Mouse (Mus musculus): ENCODE results near the gene Npepps.
"Not testable (repeated sequence)": the region's sequence is repeated elsewhere in the genome, so short reads cannot be mapped to it uniquely, and the experiment has no call there.

GRCm38 (mm10) chr11:97321894-97322600, 41.6 kb upstream of the Npepps start:
- TF ChIP-seq POLR2A (IDR thresholded peaks at IDR 0.05; ENCODE audit: borderline replicate concordance, control insufficient read depth, low read depth, low read length); CTCF (IDR thresholded peaks at IDR 0.05; ENCODE audit: control insufficient read depth, insufficient read depth, low read length): not testable (repeated sequence)

Measured in bone marrow, adult 2 months (tissue).